Mouse (Mus musculus): ENCODE results near the gene Stac. TPM values are rescaled to one million over a fixed set of nuclear protein-coding genes. Genes with fewer than 3 reads are reported as not detected.

Stac gene
- polyA plus RNA-seq, 1 experiment from 2014 or later: 3.1 TPM

- no peaks in the 10 kb centered on the region for H3K36me3 ChIP-seq (ENCODE audit: control insufficient read depth, insufficient read depth, low read length)
- no peak overlapping the region for H3K27ac ChIP-seq (replicated peaks; ENCODE audit: low read depth, low read length)
- ATAC-seq (ENCODE audit: low FRiP score, low TSS enrichment): no peak
- H3K4me2 ChIP-seq (ENCODE audit: low read length): no peak overlapping the region
- DNase-seq: no peak
- WGBS: 90% methylated on average over 2 of the region's 2 CpGs
- H3K4me1 ChIP-seq (ENCODE audit: control insufficient read depth, insufficient read depth, low read length): no peaks in the 10 kb centered on the region
- no peak overlapping the region for H3K4me3 ChIP-seq (replicated peaks; ENCODE audit: low read depth, low read length)
- H3K9ac ChIP-seq (replicated peaks; ENCODE audit: low read length): no peak overlapping the region
- H3K27me3 ChIP-seq (ENCODE audit: control insufficient read depth, insufficient read depth, low read length): no peaks in the 10 kb centered on the region
- H3K9me3 ChIP-seq (ENCODE audit: control insufficient read depth, low read length): no peaks in the 10 kb centered on the region
Measured at GRCm38 (mm10) chr9:111700101-111700500, 10.0 kb upstream of the Stac start.

DNA sequence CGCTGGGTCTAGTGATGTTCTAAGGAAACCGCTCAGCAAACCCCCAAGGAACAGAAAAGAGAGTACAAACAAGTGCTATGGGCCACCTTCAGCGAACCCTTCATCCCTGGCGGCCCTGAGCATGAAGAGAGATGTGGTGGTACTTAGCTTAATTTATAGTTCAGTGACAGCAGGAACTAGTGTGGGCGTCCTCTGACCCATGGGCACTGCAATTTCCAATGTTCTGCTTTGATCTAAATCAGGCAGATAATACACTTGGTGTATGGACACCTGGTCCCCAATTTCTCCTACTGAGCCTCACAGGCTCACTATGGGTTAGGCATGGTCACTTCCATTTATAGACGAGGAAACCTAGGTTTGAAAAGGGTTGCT is 322 bp upstream of the Stac start:
- H3K27me3 ChIP-seq (ENCODE audit: control insufficient read depth, insufficient read depth, low read length): peaks cover 10% of the 10 kb centered on the region
- H3K9me3 ChIP-seq (ENCODE audit: control insufficient read depth, low read length): no peaks in the 10 kb centered on the region
- WGBS: 11% methylated on average over 6 of the region's 6 CpGs
- DNase-seq (no peak), ATAC-seq (ENCODE audit: low FRiP score, low TSS enrichment) (no peak)
- H3K4me1 ChIP-seq (ENCODE audit: control insufficient read depth, insufficient read depth, low read length): 0 out of 2 replicates have a peak, but pooled peaks cover 4% of the 10 kb centered on the region
- peak overlapping the region; percentile 93 for H3K4me2 ChIP-seq (ENCODE audit: low read length)
- no peaks in the 10 kb centered on the region for H3K36me3 ChIP-seq (ENCODE audit: control insufficient read depth, insufficient read depth, low read length)
- peak overlapping the region; percentile 53 for H3K4me3 ChIP-seq (replicated peaks; ENCODE audit: low read depth, low read length)
- H3K9ac ChIP-seq (replicated peaks; ENCODE audit: low read length): peak overlapping the region; percentile 54
- H3K27ac ChIP-seq (replicated peaks; ENCODE audit: low read depth, low read length): no peak overlapping the region

DNA sequence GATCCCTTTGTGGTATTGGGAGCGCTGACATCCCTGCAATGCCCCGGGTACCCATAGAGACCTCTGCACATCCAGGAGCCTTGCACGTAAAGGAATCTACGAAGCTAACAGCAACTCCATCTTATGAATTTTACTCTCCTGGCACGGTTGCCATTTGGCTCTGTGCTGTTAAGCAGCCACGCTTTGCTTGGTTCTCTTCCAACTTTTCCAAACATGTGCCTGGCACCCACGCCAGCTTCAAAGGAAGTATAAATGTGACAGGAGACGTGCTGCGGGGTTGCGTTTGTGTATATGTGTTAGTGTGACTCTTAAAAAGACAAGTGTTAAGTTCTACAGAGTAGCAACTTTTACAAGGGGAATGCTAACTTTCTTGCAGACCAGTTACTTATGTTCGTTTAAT is 1.0 kb downstream of the Stac start:
- Histone ChIP-seq H3K4me2 (ENCODE audit: low read length) (no peak overlapping the region), H3K4me3 (replicated peaks; ENCODE audit: low read depth, low read length) (no peak overlapping the region), H3K9ac (replicated peaks; ENCODE audit: low read length) (no peak overlapping the region), H3K36me3 (ENCODE audit: control insufficient read depth, insufficient read depth, low read length) (no peaks in the 10 kb centered on the region), H3K9me3 (ENCODE audit: control insufficient read depth, low read length) (no peaks in the 10 kb centered on the region), H3K27ac (replicated peaks; ENCODE audit: low read depth, low read length) (no peak overlapping the region), H3K27me3 (ENCODE audit: control insufficient read depth, insufficient read depth, low read length) (peaks cover 10% of the 10 kb centered on the region), H3K4me1 (ENCODE audit: control insufficient read depth, insufficient read depth, low read length) (0 out of 2 replicates have a peak, but pooled peaks cover 4% of the 10 kb centered on the region)
- DNase-seq (peak; percentile 14), ATAC-seq (ENCODE audit: low FRiP score, low TSS enrichment) (no peak)
- 86% methylated on average over 11 of the region's 11 CpGs for WGBS

GRCm38 (mm10) chr9:111684170-111684569 is 6.0 kb downstream of the Stac start:
- Histone ChIP-seq H3K36me3 (ENCODE audit: control insufficient read depth, insufficient read depth, low read length) (no peaks in the 10 kb centered on the region), H3K4me2 (ENCODE audit: low read length) (no peak overlapping the region), H3K4me1 (ENCODE audit: control insufficient read depth, insufficient read depth, low read length) (no peaks in the 10 kb centered on the region), H3K9ac (replicated peaks; ENCODE audit: low read length) (no peak overlapping the region), H3K27ac (replicated peaks; ENCODE audit: low read depth, low read length) (no peak overlapping the region), H3K27me3 (ENCODE audit: control insufficient read depth, insufficient read depth, low read length) (peaks cover 6% of the 10 kb centered on the region), H3K4me3 (replicated peaks; ENCODE audit: low read depth, low read length) (no peak overlapping the region), H3K9me3 (ENCODE audit: control insufficient read depth, low read length) (no peaks in the 10 kb centered on the region)
- ATAC-seq (ENCODE audit: low FRiP score, low TSS enrichment): no peak
- 89% methylated on average over 2 of the region's 2 CpGs for WGBS
- DNase-seq: no peak

DNA sequence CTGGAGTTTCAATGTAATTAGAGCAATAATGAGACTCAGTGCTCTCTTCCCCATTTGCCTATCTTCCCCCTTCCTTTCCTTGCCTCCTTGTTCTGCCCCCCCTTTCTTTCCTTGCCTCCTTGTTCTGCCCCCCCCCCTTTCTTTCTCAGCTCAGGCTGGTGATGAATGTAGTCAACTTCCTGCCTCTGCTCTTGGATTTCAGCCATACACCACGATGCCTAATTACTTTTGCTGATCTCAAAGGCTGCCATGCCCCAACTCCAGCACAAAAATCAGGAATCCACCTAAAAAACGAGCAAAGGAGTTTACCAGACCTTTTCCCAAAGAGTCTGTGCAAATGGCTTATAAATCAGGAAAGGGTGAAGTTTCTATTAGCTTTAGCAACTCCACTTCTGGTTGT is 10.6 kb downstream of the Stac start:
- DNase-seq (no peak), ATAC-seq (ENCODE audit: low FRiP score, low TSS enrichment) (no peak)
- Histone ChIP-seq H3K9me3 (ENCODE audit: control insufficient read depth, low read length) (no peaks in the 10 kb centered on the region), H3K4me1 (ENCODE audit: control insufficient read depth, insufficient read depth, low read length) (no peaks in the 10 kb centered on the region), H3K27me3 (ENCODE audit: control insufficient read depth, insufficient read depth, low read length) (no peaks in the 10 kb centered on the region), H3K9ac (replicated peaks; ENCODE audit: low read length) (no peak overlapping the region), H3K27ac (replicated peaks; ENCODE audit: low read depth, low read length) (no peak overlapping the region), H3K4me3 (replicated peaks; ENCODE audit: low read depth, low read length) (no peak overlapping the region), H3K4me2 (ENCODE audit: low read length) (no peak overlapping the region), H3K36me3 (ENCODE audit: control insufficient read depth, insufficient read depth, low read length) (no peaks in the 10 kb centered on the region)
- WGBS: 47% methylated on average over 2 of the region's 2 CpGs

- H3K4me3 ChIP-seq (replicated peaks; ENCODE audit: low read depth, low read length): no peak overlapping the region
- no peaks in the 10 kb centered on the region for H3K4me1 ChIP-seq (ENCODE audit: control insufficient read depth, insufficient read depth, low read length)
- H3K27me3 ChIP-seq (ENCODE audit: control insufficient read depth, insufficient read depth, low read length): no peaks in the 10 kb centered on the region
- ATAC-seq (ENCODE audit: low FRiP score, low TSS enrichment) (no peak), DNase-seq (no peak)
- H3K9me3 ChIP-seq (ENCODE audit: control insufficient read depth, low read length): no peaks in the 10 kb centered on the region
- H3K36me3 ChIP-seq (ENCODE audit: control insufficient read depth, insufficient read depth, low read length): no peaks in the 10 kb centered on the region
- WGBS: 91% methylated on average over 6 of the region's 6 CpGs
- no peak overlapping the region for H3K27ac ChIP-seq (replicated peaks; ENCODE audit: low read depth, low read length)
- no peak overlapping the region for H3K4me2 ChIP-seq (ENCODE audit: low read length)
- H3K9ac ChIP-seq (replicated peaks; ENCODE audit: low read length): no peak overlapping the region
Measured at GRCm38 (mm10) chr9:111669816-111670215, 20.3 kb downstream of the Stac start.

DNA sequence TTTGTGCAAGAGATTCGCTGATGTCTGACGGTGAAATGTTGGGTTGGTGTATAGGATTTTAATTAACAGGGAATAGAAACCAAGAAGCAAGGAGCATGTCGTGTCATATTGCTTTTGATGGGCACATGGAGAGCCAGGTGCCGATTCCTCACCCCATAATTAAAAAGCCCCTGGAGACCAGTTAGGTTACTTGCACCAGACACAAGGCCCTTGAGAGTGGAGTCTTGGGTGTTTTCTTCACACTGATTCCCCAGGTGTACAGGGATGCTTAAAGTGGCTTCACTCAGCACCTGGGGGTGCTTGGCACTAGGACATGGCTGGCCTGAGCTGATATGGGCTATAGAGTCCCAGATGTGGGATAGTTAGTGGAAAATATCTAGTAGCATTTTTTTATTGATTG is 35.1 kb downstream of the Stac start:
- WGBS: 76% methylated on average over 4 of the region's 4 CpGs
- Histone ChIP-seq H3K4me1 (ENCODE audit: control insufficient read depth, insufficient read depth, low read length) (no peaks in the 10 kb centered on the region), H3K4me2 (ENCODE audit: low read length) (no peak overlapping the region), H3K36me3 (ENCODE audit: control insufficient read depth, insufficient read depth, low read length) (no peaks in the 10 kb centered on the region), H3K9ac (replicated peaks; ENCODE audit: low read length) (no peak overlapping the region), H3K27ac (replicated peaks; ENCODE audit: low read depth, low read length) (no peak overlapping the region), H3K4me3 (replicated peaks; ENCODE audit: low read depth, low read length) (no peak overlapping the region), H3K27me3 (ENCODE audit: control insufficient read depth, insufficient read depth, low read length) (no peaks in the 10 kb centered on the region), H3K9me3 (ENCODE audit: control insufficient read depth, low read length) (no peaks in the 10 kb centered on the region)
- ATAC-seq (ENCODE audit: low FRiP score, low TSS enrichment): no peak
- no peak for DNase-seq

DNA sequence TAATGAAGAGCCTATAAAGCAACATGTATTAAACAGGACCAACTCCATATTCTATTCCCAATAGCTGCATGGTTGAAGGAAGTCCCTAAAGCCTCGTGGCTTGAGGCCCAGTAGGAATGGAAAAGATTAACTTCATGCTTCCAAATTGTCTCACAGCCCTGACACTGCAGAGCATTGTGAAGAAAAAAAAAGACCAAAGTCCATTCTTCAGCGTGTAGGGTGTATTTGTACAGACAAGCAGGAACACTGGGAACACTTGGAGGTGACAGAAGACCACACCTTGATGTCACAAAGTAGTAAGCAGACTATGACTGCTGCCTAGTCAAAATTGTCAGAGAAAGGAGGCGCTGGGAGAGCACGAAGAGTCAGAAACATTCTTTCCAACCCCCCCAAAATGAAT is 45.9 kb downstream of the Stac start:
- Histone ChIP-seq H3K4me3 (replicated peaks; ENCODE audit: low read depth, low read length) (no peak overlapping the region), H3K9me3 (ENCODE audit: control insufficient read depth, low read length) (no peaks in the 10 kb centered on the region), H3K27me3 (ENCODE audit: control insufficient read depth, insufficient read depth, low read length) (no peaks in the 10 kb centered on the region), H3K4me2 (ENCODE audit: low read length) (no peak overlapping the region), H3K9ac (replicated peaks; ENCODE audit: low read length) (no peak overlapping the region), H3K36me3 (ENCODE audit: control insufficient read depth, insufficient read depth, low read length) (no peaks in the 10 kb centered on the region), H3K27ac (replicated peaks; ENCODE audit: low read depth, low read length) (no peak overlapping the region), H3K4me1 (ENCODE audit: control insufficient read depth, insufficient read depth, low read length) (no peaks in the 10 kb centered on the region)
- WGBS: 81% methylated on average over 4 of the region's 4 CpGs
- ATAC-seq (ENCODE audit: low FRiP score, low TSS enrichment): no peak
- no peak for DNase-seq

- WGBS: 71% methylated on average over 5 of the region's 5 CpGs
- Histone ChIP-seq H3K36me3 (ENCODE audit: control insufficient read depth, insufficient read depth, low read length) (no peaks in the 10 kb centered on the region), H3K27me3 (ENCODE audit: control insufficient read depth, insufficient read depth, low read length) (no peaks in the 10 kb centered on the region), H3K9ac (replicated peaks; ENCODE audit: low read length) (no peak overlapping the region), H3K4me1 (ENCODE audit: control insufficient read depth, insufficient read depth, low read length) (no peaks in the 10 kb centered on the region), H3K4me2 (ENCODE audit: low read length) (no peak overlapping the region), H3K4me3 (replicated peaks; ENCODE audit: low read depth, low read length) (no peak overlapping the region), H3K9me3 (ENCODE audit: control insufficient read depth, low read length) (no peaks in the 10 kb centered on the region), H3K27ac (replicated peaks; ENCODE audit: low read depth, low read length) (no peak overlapping the region)
- ATAC-seq (ENCODE audit: low FRiP score, low TSS enrichment): no peak
- DNase-seq: no peak
Measured at GRCm38 (mm10) chr9:111643369-111643768, 46.8 kb downstream of the Stac start.

Measured in midbrain, embryonic 14.5 days (tissue).